Mouse (Mus musculus) CD4-positive naive resting alpha-beta T cell, adult 57 days (primary cell): ENCODE data around the gene Sncb. TPM values are rescaled to one million over a fixed set of nuclear protein-coding genes. Genes with fewer than 3 reads are reported as not detected.

Experiments
- total RNA-seq: library from RNA; stranded (reverse); gene quantifications from one replicate; pipeline ENCODE4 v1.2.4, GENCODE M21; 2023

Gene Sncb
- not detected for total RNA-seq

DNA sequence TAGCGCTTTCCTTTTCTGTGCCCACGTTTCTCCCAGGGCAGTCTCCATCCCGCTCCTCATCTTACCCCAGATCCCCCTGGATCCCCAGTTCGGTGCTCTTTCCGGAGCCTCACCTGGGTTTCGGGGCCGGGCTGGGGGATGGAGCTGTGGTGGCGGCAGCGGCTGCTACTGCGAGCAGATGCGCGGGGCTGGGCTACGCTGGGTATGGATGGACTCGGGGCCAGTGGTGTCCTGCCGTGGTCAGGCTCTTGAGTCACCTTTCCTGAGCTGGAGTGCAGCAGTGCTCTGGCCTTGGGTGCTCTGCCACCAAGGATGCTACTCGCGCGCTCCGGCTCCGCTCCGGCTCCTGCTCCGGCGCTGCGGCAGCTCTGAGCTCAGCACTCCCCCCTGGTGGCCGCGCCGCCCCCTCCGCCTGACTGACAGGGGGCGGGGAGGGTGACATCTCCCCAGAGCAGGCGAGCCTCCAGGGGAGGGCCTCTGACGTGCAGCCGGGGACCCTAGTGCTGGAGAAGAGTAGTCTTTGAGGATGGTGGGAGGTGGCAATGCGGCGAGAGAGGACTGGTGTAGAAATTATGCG, at the start of gene Sncb:
Gene Sncb (minus strand): TSS at position 404 of the 577 bp plus-strand sequence.

DNA sequence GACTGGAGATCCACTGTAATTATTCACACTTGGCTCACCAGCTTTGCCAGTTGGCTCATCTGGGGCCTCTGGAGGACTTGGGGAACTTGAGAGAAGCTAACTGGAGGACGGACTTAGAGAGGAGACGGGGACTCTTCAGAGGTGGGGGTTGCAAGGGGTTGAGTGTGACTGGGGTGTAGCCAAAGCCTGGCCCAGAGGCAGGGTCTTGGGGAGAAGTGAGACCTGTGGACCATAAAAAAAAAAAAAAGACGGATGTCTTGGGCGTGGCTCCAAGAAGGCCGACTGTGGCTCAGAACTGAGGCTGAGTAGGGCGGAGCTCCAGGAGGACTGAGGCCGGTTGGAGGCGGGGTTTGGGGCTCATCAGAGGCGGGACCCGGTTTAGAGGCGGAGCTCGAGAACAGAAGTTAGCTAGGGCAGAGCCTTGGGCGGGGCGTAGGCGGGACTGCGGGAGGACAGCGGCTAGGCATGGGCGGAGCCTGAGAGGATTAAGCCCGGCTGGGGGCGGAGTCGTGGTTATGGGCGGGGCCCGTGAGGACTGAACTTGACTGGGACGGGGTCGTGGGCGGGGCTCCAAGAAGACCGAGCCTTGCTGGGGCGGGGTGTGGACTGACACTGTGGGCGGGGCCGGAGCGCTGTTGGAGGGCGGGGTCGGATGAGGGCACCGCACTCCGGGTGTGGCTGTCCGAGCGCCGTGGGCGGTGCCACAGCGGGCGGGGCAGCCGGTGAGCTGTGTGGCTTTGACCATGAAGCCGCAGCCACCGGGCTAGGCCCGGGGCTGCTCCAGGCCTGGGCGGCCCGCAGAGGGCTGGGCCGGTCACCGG, 22.6 kb upstream of the Sncb start, which contains the start of gene Tspan17:
Gene Tspan17 (plus strand): TSS at position 638 of the 821 bp plus-strand sequence.

DNA sequence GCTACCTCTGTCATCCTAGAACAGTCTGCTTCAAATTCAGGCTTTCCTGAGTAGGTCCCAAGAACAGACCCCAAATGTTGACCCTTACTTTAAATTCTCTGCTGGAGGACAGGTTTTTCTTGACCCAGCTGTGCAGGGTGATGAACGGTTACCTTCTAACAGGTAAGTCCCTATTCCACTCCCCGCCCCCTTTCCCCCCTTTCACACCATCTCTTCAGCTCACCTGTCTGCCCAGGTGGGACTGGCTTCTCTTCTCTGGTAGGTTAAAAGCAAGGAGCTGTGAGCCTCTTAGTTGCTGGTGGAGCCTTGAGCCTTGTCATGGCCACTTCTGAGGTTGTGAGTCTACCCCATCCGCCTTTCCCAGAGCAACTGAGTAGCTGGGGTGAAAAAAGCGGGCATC, 17.3 kb upstream of the Sncb start, which contains the start of gene Eif4e1b:
Gene Eif4e1b (plus strand): TSS at position 301 of the 400 bp plus-strand sequence.

DNA sequence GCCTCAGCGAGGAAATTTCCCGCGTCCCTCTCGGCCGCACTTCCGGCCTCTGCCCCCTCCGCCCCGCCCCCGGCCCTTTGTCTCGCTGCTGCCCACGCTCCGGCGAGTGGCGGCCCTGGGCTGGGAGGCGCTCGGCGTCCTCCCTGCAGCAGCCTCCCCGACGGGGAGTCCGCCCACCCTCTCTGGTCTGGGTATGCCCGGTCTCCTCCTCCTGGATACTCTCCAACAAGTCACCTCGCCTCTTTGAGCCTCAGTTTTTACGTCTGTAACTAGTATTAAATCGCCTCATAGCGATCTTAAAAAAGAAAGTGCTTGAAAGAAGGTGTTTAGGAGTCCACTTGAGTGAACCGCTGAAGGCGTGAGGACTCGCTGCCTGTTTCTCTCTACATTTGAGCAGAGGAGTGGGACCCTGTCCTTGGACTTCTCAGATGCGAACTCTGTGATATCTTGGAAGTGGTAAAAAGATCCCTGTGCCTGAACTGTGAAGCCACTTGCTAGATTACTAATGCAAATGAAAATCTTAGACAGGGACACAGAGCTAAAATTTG, 16.5 kb downstream of the Sncb start, which contains the start of gene Gprin1:
Gene Gprin1 (minus strand): TSS at position 11 of the 548 bp plus-strand sequence.

Other genes with a start within 250 kb of the Sncb start
- 39.7 TPM for gene 4833439L19Rik, start 201.2 kb downstream of the Sncb start, total RNA-seq
- 2.6 TPM for gene Arl10, start 191.6 kb downstream of the Sncb start, total RNA-seq
- gene Nop16, start 176.5 kb downstream of the Sncb start, total RNA-seq, result 16.4 TPM
- 90.5 TPM for gene Higd2a, start 176.4 kb downstream of the Sncb start, total RNA-seq
- 40.3 TPM for gene Cltb, start 155.3 kb downstream of the Sncb start, total RNA-seq
- 56.0 TPM for gene Faf2, start 144.8 kb downstream of the Sncb start, total RNA-seq
- 206 TPM for gene Rnf44, start 72.7 kb downstream of the Sncb start, total RNA-seq
- not detected for gene Cdhr2, start 65.1 kb downstream of the Sncb start, total RNA-seq
- gene Gprin1, start 16.7 kb downstream of the Sncb start, total RNA-seq, result not detected
- gene Eif4e1b, start 17.4 kb upstream of the Sncb start, total RNA-seq, result not detected
- gene Tspan17, start 22.8 kb upstream of the Sncb start, total RNA-seq, result 1.8 TPM
- gene Unc5a, start 182.8 kb upstream of the Sncb start, total RNA-seq, result 2.4 TPM